In genomic region chr7:72938842-72939241, GRCm38 (mm10) we compare ENCODE assay signal across 20 mouse cellular contexts.
DNase-seq lines count a peak whose midpoint lies in the region; ATAC-seq lines count a peak whose summit lies in the region.
"Had no signal": no experiment of that assay in that cellular context is flagged by ENCODE, and none has a peak within 500 bp of the region (broad histone marks: within the 10 kb centered on the region; RNA-seq: fewer than 3 reads in every experiment).

No protein-coding gene starts in this region.

- H3K9me3 ChIP-seq in lung, embryonic 16.5 days (ENCODE audit: control insufficient read depth, low read length), result no peaks in the 10 kb centered on the region
- H3K9me3 ChIP-seq in heart, embryonic 14.5 days (ENCODE audit: control insufficient read depth, low read length), result no peaks in the 10 kb centered on the region
- H3K9me3 ChIP-seq: forebrain, embryonic 15.5 days; hindbrain, embryonic 15.5 days had no signal

- no peaks in the 10 kb centered on the region for H3K36me3 ChIP-seq in lung, embryonic 16.5 days (ENCODE audit: control insufficient read depth, insufficient read depth, low read length)
- no peaks in the 10 kb centered on the region for H3K36me3 ChIP-seq in heart, embryonic 14.5 days (ENCODE audit: control insufficient read depth, insufficient read depth, low read length)
- H3K36me3 ChIP-seq: forebrain, embryonic 15.5 days; G1E; hindbrain, embryonic 15.5 days had no signal

- H3K4me1 ChIP-seq in lung, embryonic 16.5 days (replicated peaks; ENCODE audit: control insufficient read depth, insufficient read depth, low read length), result no peaks in the 10 kb centered on the region
- peaks cover 0 to 3% of the 10 kb centered on the region in 2 experiments; a peak in 1 of 4 replicates for H3K4me1 ChIP-seq in heart, embryonic 14.5 days (ENCODE audit: control insufficient read depth in 2 of 2, insufficient read depth in 2 of 2, low read length in 2 of 2)
- H3K4me1 ChIP-seq: forebrain, embryonic 15.5 days; hindbrain, embryonic 15.5 days had no signal

- ATAC-seq in lung, embryonic 16.5 days (ENCODE audit: low read depth), result peak; percentile 56
- peak; percentile 71; the same call in 1 of the 2 replicates for ATAC-seq in heart, embryonic 14.5 days (ENCODE audit: insufficient number of reproducible peaks, insufficient read depth, low FRiP score, low read depth)
- ATAC-seq: forebrain, embryonic 15.5 days; intestine, embryonic 16.5 days had no signal

- no peak overlapping the region for H3K4me3 ChIP-seq in lung, embryonic 16.5 days (ENCODE audit: low read length)
- H3K4me3 ChIP-seq in heart, embryonic 14.5 days (ENCODE audit: control insufficient read depth in 1 of 2, insufficient read depth in 1 of 2, low read depth in 1 of 2, low read length in 2 of 2), result no peak overlapping the region
- H3K4me3 ChIP-seq: erythroblast, embryonic 14.5 days; forebrain, embryonic 15.5 days; hindbrain, embryonic 15.5 days had no signal

- H3K27ac ChIP-seq in lung, embryonic 16.5 days (ENCODE audit: low read length), result no peak overlapping the region
- peak overlapping the region; percentile 27 to 51; a peak in 2 of 4 replicates for H3K27ac ChIP-seq in heart, embryonic 14.5 days (replicated peaks in 1 of 2; ENCODE audit: control insufficient read depth in 1 of 2, insufficient read depth in 1 of 2, low read depth in 2 of 2, low read length in 2 of 2)
- H3K27ac ChIP-seq: forebrain, embryonic 15.5 days; hindbrain, embryonic 15.5 days; macrophage had no signal

- DNase-seq in adrenal gland, adult 2 months, result peak; percentile 17
- DNase-seq in adrenal gland, adult 8-10 months, result no peak
- no peak for DNase-seq in lung, postnatal 14 days
- DNase-seq in skeletal muscle tissue, adult 2 months (ENCODE audit: low read depth, low spot score), result peak; percentile 11
- DNase-seq in layer of hippocampus, adult 9-10 months (ENCODE audit: low spot score), result no peak
- no peak for DNase-seq in layer of hippocampus, postnatal 25 days (ENCODE audit: extremely low spot score in 1 of 2, low spot score in 1 of 2)
- DNase-seq: cerebellum, adult 8-10 months; kidney, postnatal 36 days; lung, adult 18-20 months; retina, postnatal 1 day had no signal

- no peak overlapping the region for H3K4me2 ChIP-seq in lung, embryonic 16.5 days (ENCODE audit: low read depth, low read length)
- H3K4me2 ChIP-seq in heart, embryonic 14.5 days (ENCODE audit: low read length), result no peak overlapping the region
- H3K4me2 ChIP-seq: forebrain, embryonic 15.5 days; hindbrain, embryonic 15.5 days; liver, embryonic 11.5 days; midbrain, embryonic 11.5 days had no signal

- 47% methylated on average over 2 of the region's 2 CpGs for WGBS in lung, embryonic 16.5 days
- 35% methylated on average over 2 of the region's 2 CpGs for WGBS in heart, embryonic 14.5 days

- H3K9ac ChIP-seq in lung, embryonic 16.5 days (ENCODE audit: low read length), result no peak overlapping the region
- H3K9ac ChIP-seq in heart, embryonic 14.5 days (ENCODE audit: low read length), result no peak overlapping the region
- H3K9ac ChIP-seq: forebrain, embryonic 15.5 days; hindbrain, embryonic 15.5 days had no signal

- H3K27me3 ChIP-seq in lung, embryonic 16.5 days (ENCODE audit: control insufficient read depth, insufficient read depth, low read depth, low read length), result no peaks in the 10 kb centered on the region
- H3K27me3 ChIP-seq in heart, embryonic 14.5 days (ENCODE audit: control insufficient read depth, insufficient read depth, low read length), result no peaks in the 10 kb centered on the region
- H3K27me3 ChIP-seq: forebrain, embryonic 15.5 days; hindbrain, embryonic 15.5 days had no signal

Comparison
In these comparisons a context has a peak if more than half of its experiments do, and no peak if none do; other contexts are left out.
1. DNase-seq: peak in adrenal gland, adult 2 months (single experiment) and skeletal muscle tissue, adult 2 months (single experiment); none in adrenal gland, adult 8-10 months (single experiment), lung, postnatal 14 days (single experiment), layer of hippocampus, adult 9-10 months (single experiment) and layer of hippocampus, postnatal 25 days (0 of 2).